Mouse (Mus musculus): ENCODE results near the gene Arhgef7.
"Not testable (repeated sequence)": the region's sequence is repeated elsewhere in the genome, so short reads cannot be mapped to it uniquely, and the experiment has no call there.

Gene Arhgef7

GRCm38 (mm10) chr8:11843677-11844315 is 116.3 kb downstream of the Arhgef7 start:
- no peak for DNase-seq

GRCm38 (mm10) chr8:11844316-11844685 is 116.8 kb downstream of the Arhgef7 start:
- no peak for DNase-seq

GRCm38 (mm10) chr8:11846807-11847206 is 119.3 kb downstream of the Arhgef7 start:
- DNase-seq = no peak

- DNase-seq = no peak
These were observed 140.3 kb downstream of the Arhgef7 start for GRCm38 (mm10) chr8:11867832-11868231.

- not testable (repeated sequence) for DNase-seq
These were observed 146.7 kb downstream of the Arhgef7 start for GRCm38 (mm10) chr8:11874227-11874626.

GRCm38 (mm10) chr8:11884646-11885045 is 157.1 kb downstream of the Arhgef7 start:
- no peak for DNase-seq

Measured in thymus, postnatal 36 days (tissue).